Mouse (Mus musculus): ENCODE measurements at regions not wholly inside any gene's neighbourhood (a gene's known extent, or its start where the extent isn't known, plus 50 kb on each side); places are given as distances from the start of the nearest gene placed in this dataset.

GRCm38 (mm10) chr2:51033881-51034280 is 115.0 kb downstream of the Rnd3 start:
- DNase-seq (ENCODE audit: low spot score) (no peak), ATAC-seq (ENCODE audit: low FRiP score, low TSS enrichment) (no peak)
- H3K9me3 ChIP-seq (ENCODE audit: control insufficient read depth, low read length), result no peaks in the 10 kb centered on the region
- no peaks in the 10 kb centered on the region for H3K36me3 ChIP-seq (ENCODE audit: control insufficient read depth, insufficient read depth, low read length)
- TF ChIP-seq CTCF (IDR thresholded peaks at IDR 0.05; ENCODE audit: low read depth) (no peak), EP300 (optimal IDR thresholded peaks at IDR 0.05) (no peak)
- no peak overlapping the region for H3K27ac ChIP-seq (replicated peaks)
- H3K4me1 ChIP-seq (replicated peaks; ENCODE audit: control insufficient read depth, insufficient read depth), result no peaks in the 10 kb centered on the region
- H3K4me2 ChIP-seq (replicated peaks; ENCODE audit: low read depth), result no peak overlapping the region
- no peaks in the 10 kb centered on the region for H3K27me3 ChIP-seq (ENCODE audit: control insufficient read depth, insufficient read depth, low read length)
- 88% methylated on average over 7 of the region's 7 CpGs for WGBS
- H3K9ac ChIP-seq (ENCODE audit: low read length), result no peak overlapping the region
- no peak overlapping the region for H3K4me3 ChIP-seq (ENCODE audit: low read depth, low read length)

- H3K9ac ChIP-seq (ENCODE audit: low read length), result no peak overlapping the region
- no peak overlapping the region for H3K27ac ChIP-seq (replicated peaks)
- no peaks in the 10 kb centered on the region for H3K4me1 ChIP-seq (replicated peaks; ENCODE audit: control insufficient read depth, insufficient read depth)
- no peak for DNase-seq (ENCODE audit: low spot score)
- no peak overlapping the region for H3K4me2 ChIP-seq (replicated peaks; ENCODE audit: low read depth)
- H3K27me3 ChIP-seq (ENCODE audit: control insufficient read depth, insufficient read depth, low read length), result no peaks in the 10 kb centered on the region
- TF ChIP-seq EP300 (optimal IDR thresholded peaks at IDR 0.05) (no peak), CTCF (IDR thresholded peaks at IDR 0.05; ENCODE audit: low read depth) (no peak)
- WGBS, result 68% methylated on average over 2 of the region's 2 CpGs
- H3K36me3 ChIP-seq (ENCODE audit: control insufficient read depth, insufficient read depth, low read length), result no peaks in the 10 kb centered on the region
- no peaks in the 10 kb centered on the region for H3K9me3 ChIP-seq (ENCODE audit: control insufficient read depth, low read length)
- no peak overlapping the region for H3K4me3 ChIP-seq (ENCODE audit: low read depth, low read length)
- no peak for ATAC-seq (ENCODE audit: low FRiP score, low TSS enrichment)
Measured at GRCm38 (mm10) chr2:51022479-51022878, 126.4 kb downstream of the Rnd3 start.

GRCm38 (mm10) chr2:51016129-51016402 is 132.8 kb downstream of the Rnd3 start:
- H3K4me2 ChIP-seq (replicated peaks; ENCODE audit: low read depth), result no peak overlapping the region
- no peak for DNase-seq (ENCODE audit: low spot score)
- H3K9ac ChIP-seq (ENCODE audit: low read length), result no peak overlapping the region
- no peaks in the 10 kb centered on the region for H3K4me1 ChIP-seq (replicated peaks; ENCODE audit: control insufficient read depth, insufficient read depth)
- no peaks in the 10 kb centered on the region for H3K27me3 ChIP-seq (ENCODE audit: control insufficient read depth, insufficient read depth, low read length)
- no peak for TF ChIP-seq EP300 (optimal IDR thresholded peaks at IDR 0.05)
- TF ChIP-seq CTCF (IDR thresholded peaks at IDR 0.05; ENCODE audit: low read depth), result no peak
- 49% methylated on average over 5 of the region's 5 CpGs for WGBS
- no peak for ATAC-seq (ENCODE audit: low FRiP score, low TSS enrichment)
- H3K36me3 ChIP-seq (ENCODE audit: control insufficient read depth, insufficient read depth, low read length), result no peaks in the 10 kb centered on the region
- H3K4me3 ChIP-seq (ENCODE audit: low read depth, low read length), result no peak overlapping the region
- H3K9me3 ChIP-seq (ENCODE audit: control insufficient read depth, low read length), result no peaks in the 10 kb centered on the region
- no peak overlapping the region for H3K27ac ChIP-seq (replicated peaks)

GRCm38 (mm10) chr2:51015360-51016128 is 133.4 kb downstream of the Rnd3 start:
- DNase-seq (ENCODE audit: low spot score) (no peak), ATAC-seq (ENCODE audit: low FRiP score, low TSS enrichment) (no peak)
- H3K4me2 ChIP-seq (replicated peaks; ENCODE audit: low read depth), result no peak overlapping the region
- H3K9me3 ChIP-seq (ENCODE audit: control insufficient read depth, low read length), result no peaks in the 10 kb centered on the region
- 0 out of 2 replicates have a peak overlapping the region, but pooled peaks have one; percentile 4 for H3K27ac ChIP-seq (replicated peaks)
- no peaks in the 10 kb centered on the region for H3K27me3 ChIP-seq (ENCODE audit: control insufficient read depth, insufficient read depth, low read length)
- TF ChIP-seq EP300 (optimal IDR thresholded peaks at IDR 0.05) (no peak), CTCF (IDR thresholded peaks at IDR 0.05; ENCODE audit: low read depth) (no peak)
- no peak overlapping the region for H3K4me3 ChIP-seq (ENCODE audit: low read depth, low read length)
- H3K4me1 ChIP-seq (replicated peaks; ENCODE audit: control insufficient read depth, insufficient read depth), result no peaks in the 10 kb centered on the region
- no peaks in the 10 kb centered on the region for H3K36me3 ChIP-seq (ENCODE audit: control insufficient read depth, insufficient read depth, low read length)
- WGBS, result 23% methylated on average over 7 of the region's 7 CpGs
- H3K9ac ChIP-seq (ENCODE audit: low read length), result no peak overlapping the region

- no peak overlapping the region for H3K4me2 ChIP-seq (replicated peaks; ENCODE audit: low read depth)
- no peak for TF ChIP-seq CTCF (IDR thresholded peaks at IDR 0.05; ENCODE audit: low read depth)
- TF ChIP-seq EP300 (optimal IDR thresholded peaks at IDR 0.05), result no peak
- H3K27me3 ChIP-seq (ENCODE audit: control insufficient read depth, insufficient read depth, low read length), result no peaks in the 10 kb centered on the region
- H3K4me3 ChIP-seq (ENCODE audit: low read depth, low read length), result no peak overlapping the region
- no peak overlapping the region for H3K27ac ChIP-seq (replicated peaks)
- H3K9ac ChIP-seq (ENCODE audit: low read length), result no peak overlapping the region
- H3K4me1 ChIP-seq (replicated peaks; ENCODE audit: control insufficient read depth, insufficient read depth), result no peaks in the 10 kb centered on the region
- no peaks in the 10 kb centered on the region for H3K36me3 ChIP-seq (ENCODE audit: control insufficient read depth, insufficient read depth, low read length)
- ATAC-seq (ENCODE audit: low FRiP score, low TSS enrichment) (no peak), DNase-seq (ENCODE audit: low spot score) (no peak)
- no peaks in the 10 kb centered on the region for H3K9me3 ChIP-seq (ENCODE audit: control insufficient read depth, low read length)
Measured at GRCm38 (mm10) chr2:51014232-51014631, 134.7 kb downstream of the Rnd3 start.

GRCm38 (mm10) chr2:51013090-51013489 is 135.8 kb downstream of the Rnd3 start:
- no peak for TF ChIP-seq CTCF (IDR thresholded peaks at IDR 0.05; ENCODE audit: low read depth)
- no peak for TF ChIP-seq EP300 (optimal IDR thresholded peaks at IDR 0.05)
- no peak for ATAC-seq (ENCODE audit: low FRiP score, low TSS enrichment)
- 56% methylated on average over 2 of the region's 2 CpGs for WGBS
- Histone ChIP-seq H3K4me2 (replicated peaks; ENCODE audit: low read depth) (no peak overlapping the region), H3K36me3 (ENCODE audit: control insufficient read depth, insufficient read depth, low read length) (no peaks in the 10 kb centered on the region), H3K4me1 (replicated peaks; ENCODE audit: control insufficient read depth, insufficient read depth) (no peaks in the 10 kb centered on the region), H3K4me3 (ENCODE audit: low read depth, low read length) (no peak overlapping the region), H3K27me3 (ENCODE audit: control insufficient read depth, insufficient read depth, low read length) (no peaks in the 10 kb centered on the region), H3K9ac (ENCODE audit: low read length) (no peak overlapping the region), H3K9me3 (ENCODE audit: control insufficient read depth, low read length) (no peaks in the 10 kb centered on the region), H3K27ac (replicated peaks) (no peak overlapping the region)
- no peak for DNase-seq (ENCODE audit: low spot score)
